Mouse (Mus musculus) lung, postnatal 0 days (tissue): ENCODE data around the gene Prr9. TPM values are rescaled to one million over a fixed set of nuclear protein-coding genes. Genes with fewer than 3 reads are reported as not detected.

ENCODE experiments used
- ATAC-seq: fragments of 200-750 bp; cut with Nextera tagmentation; 2 replicates; pipeline ENCODE4 v1.8.0; 2017; ENCODE audit warnings: moderate library complexity
- DNase-seq: peaks from one replicate; pipeline ENCODE4 v3.0.0-alpha.2; 2016; ENCODE audit warnings: low spot score
- H3K27ac ChIP-seq: fragments of 300-500 bp; sonication (generic); 2 replicates; pipeline ENCODE4 v1.5.1; 2014; ENCODE audit warnings: antibody characterized with exemption, mild to moderate bottlenecking, low read length, mixed read lengths
- H3K27me3 ChIP-seq: fragments of 300-500 bp; sonication (generic); replicated peaks from 2 replicates; pipeline ENCODE4 v1.6.1; 2014; ENCODE audit warnings: low read length, mixed read lengths; ENCODE audit not compliant: insufficient read depth
- H3K36me3 ChIP-seq: fragments of 300-500 bp; sonication (generic); 2 replicates; pipeline ENCODE4 v1.6.1; 2014; ENCODE audit warnings: low read length, mixed read lengths; ENCODE audit not compliant: insufficient read depth
- H3K4me1 ChIP-seq: fragments of 300-500 bp; sonication (generic); 2 replicates; pipeline ENCODE4 v1.6.1; 2014; ENCODE audit warnings: antibody characterized with exemption, low read depth, low read length, mixed read lengths; ENCODE audit not compliant: insufficient read depth
- H3K4me2 ChIP-seq: fragments of 300-500 bp; sonication (generic); replicated peaks from 2 replicates; pipeline ENCODE4 v1.6.1; 2014; ENCODE audit warnings: low read depth, mild to moderate bottlenecking, low read length, moderate library complexity, mixed read lengths
- H3K4me3 ChIP-seq: fragments of 300-500 bp; sonication (generic); 2 replicates; pipeline ENCODE4 v1.5.1; 2014; ENCODE audit warnings: low read depth, low read length
- H3K9ac ChIP-seq: fragments of 300-500 bp; sonication (generic); replicated peaks from 2 replicates; pipeline ENCODE4 v1.6.1; 2014; ENCODE audit warnings: low read depth, mild to moderate bottlenecking
- H3K9me3 ChIP-seq: fragments of 300-500 bp; sonication (generic); 2 replicates; pipeline ENCODE4 v1.6.1; 2016; ENCODE audit warnings: low read length, mixed read lengths
- CTCF ChIP-seq: IDR thresholded peaks from 2 replicates; pipeline ENCODE4 v1.5.1; 2016; ENCODE audit warnings: antibody characterized with exemption, mild to moderate bottlenecking
- EP300 ChIP-seq: IDR thresholded peaks from 2 replicates; pipeline ENCODE4 v1.6.1; 2016; ENCODE audit warnings: antibody characterized with exemption, mild to moderate bottlenecking, control low read depth
- WGBS: fragments of 180-500 bp; shearing (Covaris S2); extraction: QIAGEN DNeasy Blood & Tissue Kit; methylation state at CpG from one replicate; pipeline ENCODE4 v1.1.7; 2014; 5-methylcytosine and 5-hydroxymethylcytosine counted together
- polyA plus RNA-seq: library from polyadenylated mRNA; unstranded; fragments of >200 nt; fragmentation: Nextera tagmentation; extraction: Ambion mirVana; gene quantifications from 2 replicates; pipeline ENCODE4 v1.2.1, GENCODE M21; 2015

The Prr9 gene
- polyA plus RNA-seq, 1 experiment from 2014 or later, result not detected

DNA sequence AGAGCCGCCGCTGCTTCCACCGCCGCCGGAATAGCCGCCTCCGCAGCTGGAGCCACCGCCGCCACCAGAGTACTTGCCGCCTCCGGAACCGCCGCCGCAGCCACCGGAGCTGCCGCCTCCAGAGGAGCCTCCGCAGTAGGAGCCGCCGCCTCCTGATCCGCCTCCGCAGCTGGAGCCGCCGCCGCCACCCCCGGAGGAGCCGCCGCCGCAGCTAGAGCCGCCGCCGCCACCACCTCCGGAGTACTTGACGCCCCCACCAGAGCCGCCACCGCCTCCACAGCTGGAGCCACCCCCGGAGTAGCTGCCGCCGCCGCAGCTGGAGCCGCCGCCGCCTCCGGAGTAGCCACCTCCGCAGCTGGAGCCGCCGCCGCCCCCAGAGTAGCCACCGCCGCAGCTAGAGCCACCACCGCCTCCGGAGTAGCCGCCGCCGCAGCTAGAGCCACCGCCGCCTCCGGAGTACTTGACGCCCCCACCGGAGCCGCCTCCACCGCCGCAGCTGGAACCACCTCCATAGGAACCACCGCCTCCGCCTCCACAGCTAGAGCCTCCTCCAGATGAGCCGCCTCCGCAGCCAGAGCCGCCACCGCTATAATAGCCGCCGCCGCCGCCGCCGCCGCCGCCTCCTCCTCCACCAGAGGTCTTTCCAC is 42.3 kb downstream of the Prr9 start:
- H3K4me3 ChIP-seq, result peak overlapping the region; percentile 67
- ATAC-seq (peak; percentile 72), DNase-seq (peak; percentile 57)
- H3K27ac ChIP-seq, result no peak overlapping the region
- WGBS, result under 1% methylated on average over 46 of the region's 76 CpGs
- H3K27me3 ChIP-seq, result peaks cover 15% of the 10 kb centered on the region; the same call in 1 of the 2 replicates
- H3K4me1 ChIP-seq, result no peaks in the 10 kb centered on the region
- no peak overlapping the region for H3K9ac ChIP-seq
- peak overlapping the region; percentile 100 for H3K4me2 ChIP-seq
- no peak for TF ChIP-seq CTCF
- no peak for TF ChIP-seq EP300
- no peaks in the 10 kb centered on the region for H3K9me3 ChIP-seq
- no peaks in the 10 kb centered on the region for H3K36me3 ChIP-seq

DNA sequence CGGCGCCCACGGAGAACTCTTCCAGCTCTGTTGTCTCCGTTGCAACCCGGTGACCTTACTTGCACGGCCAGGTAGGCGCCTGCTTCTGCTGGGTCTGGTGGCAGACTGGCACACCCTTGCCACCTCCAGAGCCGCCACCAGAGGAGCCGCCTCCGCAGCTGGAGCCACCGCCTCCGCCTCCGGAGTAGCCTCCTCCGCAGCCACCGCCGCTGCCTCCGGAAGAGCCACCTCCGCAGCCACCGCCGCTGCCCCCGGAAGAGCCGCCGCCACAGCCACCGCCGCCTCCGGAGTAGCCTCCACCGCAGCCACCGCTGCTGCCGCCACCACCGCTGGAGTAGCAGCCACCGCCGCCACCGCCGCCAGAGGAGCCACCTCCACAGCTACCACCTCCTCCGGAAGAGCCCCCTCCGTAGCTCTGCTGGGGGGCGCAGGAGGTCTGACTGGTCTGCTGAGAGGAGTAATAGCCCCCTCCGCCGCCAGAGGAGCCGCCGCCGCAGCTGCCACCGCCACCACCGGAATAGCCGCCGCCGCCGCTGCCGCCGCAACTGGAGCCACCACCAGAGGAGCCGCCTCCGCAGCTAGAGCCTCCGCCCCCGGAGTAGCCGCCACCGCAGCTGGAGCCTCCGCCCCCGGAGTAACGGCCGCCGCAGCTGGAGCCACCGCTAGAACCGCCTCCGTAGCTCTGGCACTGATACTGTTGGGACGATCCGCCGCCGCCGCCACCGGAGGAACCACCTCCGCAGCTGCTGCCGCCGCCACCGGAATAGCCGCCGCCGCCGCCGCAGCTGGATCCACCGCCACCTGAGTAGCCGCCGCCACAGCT is 43.1 kb downstream of the Prr9 start:
- no peak overlapping the region; the same call in 1 of the 2 replicates for H3K9ac ChIP-seq
- peak; percentile 67 for DNase-seq
- peak; percentile 87 for ATAC-seq
- H3K4me3 ChIP-seq, result peak overlapping the region; percentile 67
- TF ChIP-seq EP300 (no peak), CTCF (peak; percentile 19)
- no peaks in the 10 kb centered on the region for H3K36me3 ChIP-seq
- peaks cover 15% of the 10 kb centered on the region; the same call in 1 of the 2 replicates for H3K27me3 ChIP-seq
- 1% methylated on average over 56 of the region's 82 CpGs for WGBS
- peak overlapping the region; percentile 100 for H3K4me2 ChIP-seq
- no peak overlapping the region for H3K27ac ChIP-seq
- H3K4me1 ChIP-seq, result no peaks in the 10 kb centered on the region
- no peaks in the 10 kb centered on the region for H3K9me3 ChIP-seq

Other genes with a start within 250 kb of the Prr9 start
- not detected in 2 replicates for gene Pglyrp3, start 109.4 kb downstream of the Prr9 start, polyA plus RNA-seq
- gene Lor, start 40.8 kb downstream of the Prr9 start, polyA plus RNA-seq, result 1.1 and 1.2 TPM in 2 replicates
- gene Lelp1, start 18.8 kb upstream of the Prr9 start, polyA plus RNA-seq, result not detected in 2 replicates
- gene Sprr2a1, start 91.9 kb upstream of the Prr9 start, polyA plus RNA-seq, result 0.05 and 0.06 TPM in 2 replicates
- 0.41 TPM in 1 of 2 replicates, not detected in the other for gene Sprr2a2, start 92.0 kb upstream of the Prr9 start, polyA plus RNA-seq
- not detected in 2 replicates for gene Sprr2a3, start 161.5 kb upstream of the Prr9 start, polyA plus RNA-seq
- gene Sprr2b, start 192.7 kb upstream of the Prr9 start, polyA plus RNA-seq, result not detected in 2 replicates
- not detected in 2 replicates for gene Sprr2d, start 215.2 kb upstream of the Prr9 start, polyA plus RNA-seq
- gene Sprr2e, start 228.2 kb upstream of the Prr9 start, polyA plus RNA-seq, result not detected in 2 replicates
- not detected in 2 replicates for gene Sprr2f, start 241.2 kb upstream of the Prr9 start, polyA plus RNA-seq